Mouse (Mus musculus) lung, postnatal 0 days (tissue): ENCODE measurements around the gene 4930404N11Rik.

Experiments used
- CTCF ChIP-seq: IDR thresholded peaks from 2 replicates; pipeline ENCODE4 v1.5.1; 2016; ENCODE audit warnings: antibody characterized with exemption, mild to moderate bottlenecking
- EP300 ChIP-seq: IDR thresholded peaks from 2 replicates; pipeline ENCODE4 v1.6.1; 2016; ENCODE audit warnings: antibody characterized with exemption, mild to moderate bottlenecking, control low read depth

DNA sequence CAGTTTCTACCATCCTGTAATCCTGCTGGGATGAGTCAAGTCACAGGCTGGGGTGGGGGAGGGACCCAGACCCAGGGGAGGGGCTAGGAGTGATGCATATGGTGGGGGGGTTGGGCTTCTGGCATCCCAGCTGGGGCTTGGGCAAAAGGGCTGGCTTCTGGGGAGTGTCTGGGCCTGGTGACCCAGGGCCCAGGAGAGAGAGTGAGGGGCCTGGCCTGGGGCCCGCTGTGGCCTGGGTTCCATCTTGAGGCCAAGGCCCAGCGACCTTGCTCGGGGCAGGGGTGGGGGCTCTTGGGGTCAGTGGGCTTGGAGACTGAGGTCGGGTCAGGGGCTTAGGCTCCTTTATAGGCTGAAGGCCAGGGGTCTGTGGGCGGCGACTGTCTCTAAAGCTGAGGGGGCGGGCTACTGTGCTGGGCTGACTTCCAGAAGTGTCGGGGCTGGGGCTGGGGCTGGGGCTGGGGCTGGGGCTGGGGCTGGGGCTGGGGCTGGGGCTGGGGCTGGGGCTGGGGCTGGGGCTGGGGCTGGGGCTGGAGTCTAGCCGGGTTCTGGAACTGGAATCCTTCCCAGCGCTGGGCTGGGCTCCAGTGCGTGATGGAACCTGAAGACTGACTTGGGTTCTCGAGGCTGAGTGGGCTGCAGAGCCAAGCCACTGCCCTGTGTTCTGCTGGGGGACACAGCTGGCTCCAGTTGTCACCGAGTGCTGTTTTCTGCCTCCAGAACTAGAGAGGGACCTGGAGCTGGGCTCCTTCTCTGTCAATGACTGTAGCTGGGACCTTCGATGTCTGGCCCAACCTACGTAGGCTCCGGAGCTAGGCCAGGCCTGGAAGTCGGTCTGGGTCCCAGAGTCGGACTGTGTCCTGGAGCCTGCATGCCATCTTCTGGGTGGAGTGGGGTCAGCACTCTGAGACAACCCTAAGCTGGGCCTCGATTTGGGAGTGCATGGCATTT lies 29.9 kb downstream of the 4930404N11Rik start:
- TF ChIP-seq EP300 (no peak), CTCF (peak; percentile 39; the same call in 1 of the 2 replicates)
